Mouse (Mus musculus): Measurements from ENCODE around the gene B4galt5.

B4galt5 gene

GRCm38 (mm10) chr2:167257790-167258189 is 91.2 kb downstream of the B4galt5 start:
- no peak for DNase-seq (ENCODE audit: low read depth, low spot score)

GRCm38 (mm10) chr2:167254808-167255207 is 94.2 kb downstream of the B4galt5 start:
- no peak for DNase-seq (ENCODE audit: low read depth, low spot score)

- DNase-seq (ENCODE audit: low read depth, low spot score): no peak
Measured at GRCm38 (mm10) chr2:167254185-167254584, 94.8 kb downstream of the B4galt5 start.

- peak; percentile 62 for DNase-seq (ENCODE audit: low read depth, low spot score)
Measured at GRCm38 (mm10) chr2:167253476-167253875, 95.5 kb downstream of the B4galt5 start.

- DNase-seq (ENCODE audit: low read depth, low spot score): no peak
Measured at GRCm38 (mm10) chr2:167252057-167252687, 96.8 kb downstream of the B4galt5 start.

- peak; percentile 61 for DNase-seq (ENCODE audit: low read depth, low spot score)
Measured at GRCm38 (mm10) chr2:167250736-167251337, 98.1 kb downstream of the B4galt5 start.

GRCm38 (mm10) chr2:167250003-167250735 is 98.8 kb downstream of the B4galt5 start:
- DNase-seq (ENCODE audit: low read depth, low spot score): no peak

- no peak for DNase-seq (ENCODE audit: low read depth, low spot score)
Measured at GRCm38 (mm10) chr2:167249591-167249990, 99.4 kb downstream of the B4galt5 start.

Measured in ZHBTc4 (cell line).